Mouse (Mus musculus) heart, embryonic 15.5 days (tissue): ENCODE measurements at regions not wholly inside any gene's neighbourhood (a gene's known extent, or its start where the extent isn't known, plus 50 kb on each side); places are given as distances from the start of the nearest gene placed in this dataset.

Source experiments
- ATAC-seq: fragments of 200-750 bp; cut with Nextera tagmentation; replicated peaks from 2 replicates; pipeline ENCODE4 v1.8.0; 2017; ENCODE audit warnings: low read depth, moderate TSS enrichment; ENCODE audit not compliant: insufficient number of reproducible peaks, insufficient read depth, low FRiP score
- H3K27ac ChIP-seq: fragments of 300-500 bp; sonication (generic); 2 replicates; pipeline ENCODE4 v1.5.1; 2015; ENCODE audit warnings: mild to moderate bottlenecking, inconsistent platforms
- H3K27me3 ChIP-seq: fragments of 300-500 bp; sonication (generic); 2 replicates; pipeline ENCODE4 v1.6.1; 2015; ENCODE audit warnings: inconsistent platforms
- H3K36me3 ChIP-seq: fragments of 300-500 bp; sonication (generic); 2 replicates; pipeline ENCODE4 v1.6.1; 2015; ENCODE audit warnings: mild to moderate bottlenecking, inconsistent platforms
- H3K4me1 ChIP-seq: fragments of 300-500 bp; sonication (generic); replicated peaks from 2 replicates; pipeline ENCODE4 v1.6.1; 2015; ENCODE audit warnings: inconsistent platforms
- H3K4me2 ChIP-seq: fragments of 300-500 bp; sonication (generic); 2 replicates; pipeline ENCODE4 v1.6.1; 2015; ENCODE audit warnings: inconsistent platforms, mild to moderate bottlenecking, moderate library complexity
- H3K4me3 ChIP-seq: fragments of 300-500 bp; sonication (generic); 2 replicates; pipeline ENCODE4 v1.5.1; 2015; ENCODE audit warnings: mild to moderate bottlenecking, inconsistent platforms
- H3K9ac ChIP-seq: fragments of 300-500 bp; sonication (generic); 2 replicates; pipeline ENCODE4 v1.6.1; 2015; ENCODE audit warnings: mild to moderate bottlenecking, inconsistent platforms
- H3K9me3 ChIP-seq: fragments of 300-500 bp; sonication (generic); replicated peaks from 2 replicates; pipeline ENCODE4 v1.6.1; 2016; ENCODE audit warnings: inconsistent platforms
- WGBS: fragments of 180-500 bp; shearing (Covaris S2); methylation state at CpG from one replicate; pipeline ENCODE4 v1.1.7; 2015; ENCODE audit warnings: mixed read lengths; 5-methylcytosine and 5-hydroxymethylcytosine counted together

- no peak overlapping the region for H3K9ac ChIP-seq
- no peak overlapping the region for H3K4me2 ChIP-seq
- no peaks in the 10 kb centered on the region for H3K4me1 ChIP-seq
- no peaks in the 10 kb centered on the region for H3K36me3 ChIP-seq
- WGBS = 59% methylated on average over 8 of the region's 8 CpGs
- no peak for ATAC-seq
- no peak overlapping the region for H3K27ac ChIP-seq
- no peaks in the 10 kb centered on the region for H3K9me3 ChIP-seq
- no peak overlapping the region for H3K4me3 ChIP-seq
- no peaks in the 10 kb centered on the region for H3K27me3 ChIP-seq
Observed at GRCm38 (mm10) chr2:51509220-51510011, 117.9 kb upstream of the Tas2r134 start.

GRCm38 (mm10) chr2:51497896-51498295, 129.4 kb upstream of the Tas2r134 start:
- Histone ChIP-seq H3K36me3 (no peaks in the 10 kb centered on the region), H3K9ac (no peak overlapping the region), H3K4me3 (no peak overlapping the region), H3K27ac (no peak overlapping the region), H3K4me2 (no peak overlapping the region), H3K4me1 (no peaks in the 10 kb centered on the region), H3K9me3 (no peaks in the 10 kb centered on the region), H3K27me3 (no peaks in the 10 kb centered on the region)
- ATAC-seq = no peak
- 80% methylated on average over 2 of the region's 2 CpGs for WGBS

GRCm38 (mm10) chr2:51473753-51474152, 153.6 kb upstream of the Tas2r134 start:
- Histone ChIP-seq H3K4me1 (no peaks in the 10 kb centered on the region), H3K27me3 (no peaks in the 10 kb centered on the region), H3K4me3 (no peak overlapping the region), H3K36me3 (no peaks in the 10 kb centered on the region), H3K9me3 (no peaks in the 10 kb centered on the region), H3K27ac (no peak overlapping the region), H3K4me2 (no peak overlapping the region), H3K9ac (no peak overlapping the region)
- WGBS = 83% methylated on average over 2 of the region's 2 CpGs
- ATAC-seq = no peak

GRCm38 (mm10) chr2:51467027-51467694, 160.2 kb upstream of the Tas2r134 start:
- Histone ChIP-seq H3K4me2 (no peak overlapping the region), H3K9me3 (no peaks in the 10 kb centered on the region), H3K27me3 (no peaks in the 10 kb centered on the region), H3K36me3 (no peaks in the 10 kb centered on the region), H3K9ac (no peak overlapping the region), H3K4me1 (peaks cover 5% of the 10 kb centered on the region), H3K4me3 (no peak overlapping the region), H3K27ac (peak overlapping the region; percentile 33; the same call in 1 of the 2 replicates)
- 44% methylated on average over 7 of the region's 7 CpGs for WGBS
- ATAC-seq = no peak

GRCm38 (mm10) chr2:51466003-51466402, 161.3 kb upstream of the Tas2r134 start:
- Histone ChIP-seq H3K36me3 (no peaks in the 10 kb centered on the region), H3K4me3 (no peak overlapping the region), H3K27me3 (no peaks in the 10 kb centered on the region), H3K4me2 (no peak overlapping the region), H3K9ac (no peak overlapping the region), H3K9me3 (no peaks in the 10 kb centered on the region), H3K4me1 (peaks cover 5% of the 10 kb centered on the region), H3K27ac (no peak overlapping the region)
- ATAC-seq = no peak
- 87% methylated on average over 7 of the region's 7 CpGs for WGBS

GRCm38 (mm10) chr2:51465576-51465975, 161.7 kb upstream of the Tas2r134 start:
- no peaks in the 10 kb centered on the region for H3K36me3 ChIP-seq
- no peaks in the 10 kb centered on the region for H3K27me3 ChIP-seq
- no peak overlapping the region for H3K4me3 ChIP-seq
- H3K4me2 ChIP-seq = no peak overlapping the region
- H3K4me1 ChIP-seq = peaks cover 5% of the 10 kb centered on the region
- 70% methylated on average over 7 of the region's 7 CpGs for WGBS
- no peaks in the 10 kb centered on the region for H3K9me3 ChIP-seq
- H3K9ac ChIP-seq = no peak overlapping the region
- no peak overlapping the region for H3K27ac ChIP-seq
- ATAC-seq = no peak

GRCm38 (mm10) chr2:51464356-51464755, 163.0 kb upstream of the Tas2r134 start:
- H3K27ac ChIP-seq = no peak overlapping the region
- H3K36me3 ChIP-seq = no peaks in the 10 kb centered on the region
- H3K9me3 ChIP-seq = no peaks in the 10 kb centered on the region
- H3K4me1 ChIP-seq = peaks cover 5% of the 10 kb centered on the region
- 78% methylated on average over 2 of the region's 2 CpGs for WGBS
- no peak for ATAC-seq
- no peak overlapping the region for H3K4me3 ChIP-seq
- H3K4me2 ChIP-seq = no peak overlapping the region
- no peaks in the 10 kb centered on the region for H3K27me3 ChIP-seq
- no peak overlapping the region for H3K9ac ChIP-seq

- no peak for ATAC-seq
- Histone ChIP-seq H3K4me2 (no peak overlapping the region), H3K9ac (no peak overlapping the region), H3K4me1 (no peaks in the 10 kb centered on the region), H3K4me3 (no peak overlapping the region), H3K36me3 (no peaks in the 10 kb centered on the region), H3K27me3 (no peaks in the 10 kb centered on the region), H3K9me3 (no peaks in the 10 kb centered on the region), H3K27ac (no peak overlapping the region)
- 68% methylated on average over 2 of the region's 2 CpGs for WGBS
Observed at GRCm38 (mm10) chr2:51460896-51461295, 166.4 kb upstream of the Tas2r134 start.

- H3K27ac ChIP-seq = no peak overlapping the region
- ATAC-seq = no peak
- no peak overlapping the region for H3K4me3 ChIP-seq
- H3K4me2 ChIP-seq = no peak overlapping the region
- H3K4me1 ChIP-seq = no peaks in the 10 kb centered on the region
- H3K9me3 ChIP-seq = no peaks in the 10 kb centered on the region
- H3K27me3 ChIP-seq = no peaks in the 10 kb centered on the region
- no peaks in the 10 kb centered on the region for H3K36me3 ChIP-seq
- WGBS = 82% methylated on average over 2 of the region's 2 CpGs
- no peak overlapping the region for H3K9ac ChIP-seq
Observed at GRCm38 (mm10) chr2:51459486-51459885, 167.8 kb upstream of the Tas2r134 start.

GRCm38 (mm10) chr2:51457717-51458116, 169.6 kb upstream of the Tas2r134 start:
- WGBS = 56% methylated on average over 2 of the region's 2 CpGs
- no peaks in the 10 kb centered on the region for H3K27me3 ChIP-seq
- H3K9me3 ChIP-seq = no peaks in the 10 kb centered on the region
- no peak overlapping the region for H3K9ac ChIP-seq
- H3K36me3 ChIP-seq = no peaks in the 10 kb centered on the region
- H3K4me2 ChIP-seq = no peak overlapping the region
- ATAC-seq = no peak
- H3K4me3 ChIP-seq = no peak overlapping the region
- H3K4me1 ChIP-seq = no peaks in the 10 kb centered on the region
- no peak overlapping the region for H3K27ac ChIP-seq

- Histone ChIP-seq H3K4me3 (no peak overlapping the region), H3K27me3 (no peaks in the 10 kb centered on the region), H3K4me2 (no peak overlapping the region), H3K9me3 (no peaks in the 10 kb centered on the region), H3K4me1 (no peaks in the 10 kb centered on the region), H3K36me3 (no peaks in the 10 kb centered on the region), H3K27ac (no peak overlapping the region), H3K9ac (no peak overlapping the region)
- ATAC-seq = no peak
- 77% methylated on average over 7 of the region's 7 CpGs for WGBS
Observed at GRCm38 (mm10) chr2:51452816-51453215, 174.5 kb upstream of the Tas2r134 start.

GRCm38 (mm10) chr2:51448121-51448520, 179.2 kb upstream of the Tas2r134 start:
- Histone ChIP-seq H3K36me3 (no peaks in the 10 kb centered on the region), H3K9ac (no peak overlapping the region), H3K4me2 (no peak overlapping the region), H3K4me1 (no peaks in the 10 kb centered on the region), H3K9me3 (no peaks in the 10 kb centered on the region), H3K4me3 (no peak overlapping the region), H3K27me3 (no peaks in the 10 kb centered on the region), H3K27ac (no peak overlapping the region)
- no peak for ATAC-seq
- WGBS = 88% methylated on average over 3 of the region's 3 CpGs
